Mouse (Mus musculus): ENCODE measurements at regions not wholly inside any gene's neighbourhood (a gene's known extent, or its start where the extent isn't known, plus 50 kb on each side); places are given as distances from the start of the nearest gene placed in this dataset.

GRCm38 (mm10) chr6:31318506-31318905 is 80.0 kb upstream of the Mkln1 start:
- TF ChIP-seq CTCF (IDR thresholded peaks at IDR 0.05; ENCODE audit: borderline replicate concordance, insufficient read depth, low read length) (no peak), POLR2A (IDR thresholded peaks at IDR 0.05; ENCODE audit: low read depth, low read length) (no peak)
